Mouse (Mus musculus) retina, postnatal 7 days (tissue): ENCODE data around the gene Micall1.

Experiments used
- DNase-seq: peaks from one replicate; pipeline ENCODE4 v3.0.0-alpha.2; 2012; ENCODE audit warnings: low read depth, low spot score

The Micall1 gene

GRCm38 (mm10) chr15:79129311-79129710, 20.6 kb downstream of the Micall1 start:
- no peak for DNase-seq

- DNase-seq, result no peak
Observed at GRCm38 (mm10) chr15:79130782-79131181, 22.1 kb downstream of the Micall1 start.

- no peak for DNase-seq
Observed at GRCm38 (mm10) chr15:79131442-79131841, 22.7 kb downstream of the Micall1 start.

- no peak for DNase-seq
Observed at GRCm38 (mm10) chr15:79133191-79133661, 24.5 kb downstream of the Micall1 start.

DNA sequence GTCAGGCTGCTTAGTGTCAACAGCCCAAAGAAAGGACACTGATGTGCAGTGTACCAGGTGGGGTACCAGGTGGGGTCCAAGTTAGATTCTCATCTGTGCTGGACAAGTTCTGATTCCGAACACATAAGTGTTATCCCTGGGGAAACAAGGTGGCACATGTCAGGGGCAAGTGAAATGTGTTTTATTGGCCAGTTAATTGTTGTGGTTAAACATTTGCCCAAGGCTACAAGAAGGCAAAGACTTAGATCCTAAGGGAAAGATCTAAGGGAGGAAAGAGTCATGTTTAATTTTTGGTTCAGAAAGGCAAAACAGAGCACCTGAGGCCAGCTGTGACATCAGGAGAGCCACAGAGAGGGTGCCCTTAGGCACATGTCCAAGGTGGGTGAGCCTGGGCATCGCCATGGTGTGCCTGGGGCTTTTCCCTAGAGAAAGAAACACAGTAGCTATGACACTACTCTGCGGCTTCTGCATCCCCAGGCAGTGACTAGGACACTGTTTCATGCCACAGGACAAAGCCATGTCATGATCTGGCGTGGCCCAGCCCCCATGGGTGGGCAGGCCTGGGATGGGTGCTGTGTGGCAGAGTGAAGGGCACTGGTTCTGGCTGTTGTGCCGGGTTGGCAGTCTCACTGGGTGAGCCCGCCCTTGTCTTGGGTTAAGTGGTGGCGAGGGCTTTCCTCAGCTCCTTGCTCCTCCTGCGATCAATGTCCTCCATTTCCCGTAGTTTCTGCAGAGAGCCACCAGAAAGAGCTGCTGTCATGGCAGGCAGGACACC, 26.0 kb downstream of the Micall1 start:
- no peak for DNase-seq

DNA sequence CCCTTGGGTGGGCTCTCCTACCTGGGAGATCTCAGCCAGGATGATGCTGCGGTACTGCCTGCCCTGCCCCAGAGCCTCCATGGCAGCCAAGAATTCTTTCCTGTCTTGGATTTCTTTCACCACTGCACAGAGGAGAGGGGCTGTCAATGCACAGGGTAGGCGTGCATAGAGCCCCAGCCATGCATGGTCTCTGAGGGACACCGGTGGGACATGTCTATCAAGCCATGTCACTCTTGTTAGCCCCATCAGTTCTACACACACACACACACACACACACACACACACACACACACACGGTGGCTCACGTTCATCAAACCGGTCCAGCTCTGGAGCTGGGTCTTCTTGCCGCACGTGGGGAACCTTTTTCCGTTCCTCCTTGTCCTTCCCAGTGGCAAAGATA, 26.6 kb downstream of the Micall1 start:
- DNase-seq, result no peak

DNA sequence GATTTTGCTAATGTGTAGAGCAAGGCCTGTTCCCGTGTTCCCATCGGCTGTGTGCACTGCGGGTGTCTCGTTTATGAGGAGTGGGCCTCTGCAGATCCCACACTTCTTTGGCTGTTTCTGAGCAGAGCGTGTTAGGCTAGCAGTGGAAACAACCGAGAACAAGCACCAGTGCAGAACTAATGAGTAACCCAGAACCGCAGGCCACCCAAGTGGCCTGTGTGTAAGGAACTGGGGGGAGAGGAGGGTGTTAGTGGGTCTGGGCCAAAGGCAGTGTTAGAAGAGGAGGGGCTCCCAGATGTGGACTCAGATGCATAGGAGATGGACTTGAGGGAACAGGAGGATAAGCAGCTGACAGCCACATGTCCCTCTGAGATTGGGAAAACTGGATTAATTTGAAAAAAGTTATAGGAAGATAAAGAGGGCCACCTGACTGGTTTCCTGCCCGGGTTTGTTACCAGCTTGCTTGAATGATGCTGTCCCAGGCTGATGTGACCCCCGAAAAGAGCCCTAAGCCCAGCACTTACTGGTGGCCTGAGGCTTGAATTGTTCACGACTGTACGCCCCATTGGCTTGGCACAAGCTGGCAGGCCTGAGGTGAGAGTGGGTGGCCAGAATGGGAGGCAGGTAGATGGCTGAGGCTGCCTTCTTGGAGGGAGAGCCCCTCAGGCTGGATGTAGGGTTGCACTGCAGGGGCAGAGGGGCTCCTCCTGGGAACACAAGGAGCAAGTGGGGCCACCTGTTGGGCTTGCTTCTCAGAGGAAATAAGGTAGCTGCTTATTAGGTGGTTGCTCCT, 27.3 kb downstream of the Micall1 start:
- no peak for DNase-seq

GRCm38 (mm10) chr15:79139640-79140039, 30.9 kb downstream of the Micall1 start:
- DNase-seq, result no peak

DNA sequence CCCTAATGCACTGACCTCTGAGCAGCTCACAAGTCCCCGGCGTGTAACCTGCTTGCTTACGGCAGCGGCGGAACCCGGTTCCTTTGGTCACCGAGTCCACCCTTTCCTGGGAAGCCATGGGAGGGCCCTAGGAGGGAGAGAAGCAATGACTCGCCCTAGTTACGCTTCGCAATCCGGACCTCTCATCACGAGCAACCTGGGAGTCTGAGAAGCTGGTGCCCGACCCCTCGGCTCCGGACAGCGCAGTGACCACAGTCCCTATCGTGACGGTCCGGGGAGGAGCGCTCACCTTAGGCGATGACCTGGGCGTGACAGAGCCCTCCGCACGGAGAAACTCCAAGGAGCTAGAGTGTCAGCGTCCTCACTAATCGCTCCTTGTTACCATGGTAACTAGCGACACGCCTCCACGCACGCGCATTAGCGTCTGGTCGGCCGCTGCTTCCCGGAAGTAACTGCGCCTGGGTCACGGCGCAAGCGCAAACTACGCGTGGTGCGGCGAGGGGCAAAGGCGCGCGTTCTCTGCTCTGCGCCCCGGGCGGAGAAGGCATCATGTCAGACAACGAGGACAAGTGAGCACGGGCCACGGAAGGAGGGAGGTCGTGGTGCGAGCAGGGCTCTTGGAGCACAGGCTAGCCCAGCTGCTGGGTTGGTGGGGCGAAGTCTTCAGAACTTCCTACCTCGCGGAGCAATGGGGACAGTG, 32.3 kb downstream of the Micall1 start, which contains the start of the genes Polr2f and 1700088E04Rik:
Gene Polr2f (plus strand): TSS at position 144 of the 700 bp plus-strand sequence.
Gene 1700088E04Rik (minus strand): TSS at position 388 of the 700 bp plus-strand sequence.
- DNase-seq, result peak; percentile 98

DNA sequence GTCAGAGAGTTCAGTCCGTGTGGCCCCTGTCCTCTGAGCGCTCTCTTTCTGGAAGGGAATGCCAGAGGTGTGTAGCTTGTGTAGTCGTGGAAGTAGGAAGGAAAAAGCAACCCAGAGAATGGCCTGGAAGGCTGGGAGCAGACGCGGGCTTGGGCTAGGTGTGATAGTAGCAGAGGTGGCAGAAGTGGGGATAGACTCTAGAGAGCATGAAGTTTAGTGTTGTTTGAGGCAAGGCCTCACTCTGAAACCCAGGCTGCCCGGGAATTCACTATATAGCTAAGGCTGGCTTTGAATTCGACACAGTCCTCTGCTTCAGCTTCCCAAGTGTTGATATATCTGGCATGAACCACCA, 32.8 kb downstream of the Micall1 start:
- DNase-seq, result no peak

GRCm38 (mm10) chr15:79143316-79143715, 34.6 kb downstream of the Micall1 start:
- DNase-seq, result no peak

GRCm38 (mm10) chr15:79144021-79144420, 35.3 kb downstream of the Micall1 start:
- no peak for DNase-seq

- no peak for DNase-seq
Observed at GRCm38 (mm10) chr15:79145522-79145921, 36.8 kb downstream of the Micall1 start.

GRCm38 (mm10) chr15:79148533-79148932, 39.8 kb downstream of the Micall1 start:
- DNase-seq, result peak; percentile 83

GRCm38 (mm10) chr15:79151881-79152280, 43.2 kb downstream of the Micall1 start:
- no peak for DNase-seq

- no peak for DNase-seq
Observed at GRCm38 (mm10) chr15:79152709-79153108, 44.0 kb downstream of the Micall1 start.

DNA sequence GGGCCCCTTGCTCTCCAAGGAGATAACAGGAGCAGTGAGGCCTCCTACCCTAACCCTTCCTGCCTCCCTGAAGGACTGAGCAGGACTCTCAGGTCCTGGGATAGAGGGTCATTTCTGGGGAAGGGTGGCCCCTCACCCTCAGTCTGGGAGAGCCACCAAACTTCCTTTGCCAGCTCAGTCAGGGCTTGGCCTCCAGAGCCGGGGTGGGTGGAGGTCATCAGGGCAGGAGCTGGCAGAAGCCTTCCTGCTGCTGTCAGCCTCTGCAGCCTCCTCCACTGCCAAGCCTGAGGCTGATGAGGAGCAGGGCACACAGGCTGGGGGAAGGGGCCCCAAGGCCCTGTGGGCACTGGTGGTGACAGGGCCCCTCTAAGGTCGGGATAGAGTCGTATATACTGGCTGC, 46.9 kb downstream of the Micall1 start:
- DNase-seq, result no peak

DNA sequence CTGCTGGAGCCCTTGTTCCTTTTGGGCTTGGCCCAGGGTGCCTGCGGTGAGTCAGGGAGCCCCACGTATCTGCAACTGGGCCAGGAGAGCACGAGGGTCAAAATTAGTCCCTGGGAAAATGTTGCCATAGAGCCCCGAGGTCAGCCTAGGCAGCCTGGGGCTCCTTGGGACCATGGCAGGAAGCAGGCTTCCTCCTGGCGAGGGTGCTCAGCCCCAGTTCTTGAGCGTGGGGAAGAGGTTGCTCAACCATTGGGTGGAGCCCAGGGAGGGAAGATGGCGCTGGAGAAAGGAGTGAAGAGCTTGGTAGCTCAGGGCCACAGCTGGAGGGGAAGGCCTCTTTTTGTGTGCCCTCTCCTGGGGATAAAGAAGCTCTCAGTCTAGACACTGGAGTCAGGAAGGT, 53.6 kb downstream of the Micall1 start:
- no peak for DNase-seq

GRCm38 (mm10) chr15:79162822-79163221, 54.1 kb downstream of the Micall1 start:
- no peak for DNase-seq

DNA sequence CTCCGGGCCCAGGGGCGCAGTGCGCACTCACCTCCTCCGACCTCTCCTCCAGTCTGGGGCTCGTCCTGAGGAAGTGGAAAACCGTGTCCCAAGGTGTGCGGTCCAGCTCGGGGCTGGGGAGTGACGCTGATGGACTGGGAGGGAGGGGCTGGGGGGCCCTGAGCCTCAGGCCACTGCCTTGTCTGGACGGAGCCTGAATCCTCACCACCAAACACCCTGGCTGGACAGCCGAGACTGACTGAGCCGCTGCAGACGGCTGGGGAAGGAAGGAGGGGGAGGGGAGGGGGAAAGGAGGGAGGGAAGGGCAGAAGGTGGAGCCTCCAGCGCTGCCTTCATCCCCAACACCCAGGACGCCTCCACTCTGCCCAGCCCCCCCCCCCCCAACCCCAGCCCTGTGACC, 55.6 kb downstream of the Micall1 start:
- no peak for DNase-seq

GRCm38 (mm10) chr15:79165140-79165539, 56.4 kb downstream of the Micall1 start, which contains the start of gene Sox10:
Gene Sox10, minus strand, starts transcription at chr15:79165240.
- DNase-seq, result no peak

DNA sequence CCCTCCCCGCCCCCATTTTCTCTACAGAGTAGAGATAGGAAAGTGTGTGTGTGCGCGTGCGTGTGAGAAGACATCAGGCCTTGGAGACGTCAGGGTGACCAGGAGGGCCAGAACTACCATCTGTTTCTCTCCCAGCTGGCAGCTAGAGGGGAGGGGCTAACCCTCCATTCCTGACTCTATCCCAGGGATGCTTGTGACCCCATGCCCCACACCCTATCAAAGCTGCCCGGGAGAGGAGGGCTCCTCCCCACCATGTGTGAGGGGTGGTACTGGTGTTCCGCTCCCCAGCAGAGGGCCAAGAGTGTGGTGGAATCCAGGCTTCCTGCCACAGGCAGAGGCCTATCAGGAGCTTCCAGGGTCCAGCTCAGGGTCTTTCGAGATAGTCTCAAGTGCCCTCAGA, 58.0 kb downstream of the Micall1 start:
- no peak for DNase-seq
